Comparison of ENCODE assay signal across 8 mouse cellular contexts in the genomic region with DNA sequence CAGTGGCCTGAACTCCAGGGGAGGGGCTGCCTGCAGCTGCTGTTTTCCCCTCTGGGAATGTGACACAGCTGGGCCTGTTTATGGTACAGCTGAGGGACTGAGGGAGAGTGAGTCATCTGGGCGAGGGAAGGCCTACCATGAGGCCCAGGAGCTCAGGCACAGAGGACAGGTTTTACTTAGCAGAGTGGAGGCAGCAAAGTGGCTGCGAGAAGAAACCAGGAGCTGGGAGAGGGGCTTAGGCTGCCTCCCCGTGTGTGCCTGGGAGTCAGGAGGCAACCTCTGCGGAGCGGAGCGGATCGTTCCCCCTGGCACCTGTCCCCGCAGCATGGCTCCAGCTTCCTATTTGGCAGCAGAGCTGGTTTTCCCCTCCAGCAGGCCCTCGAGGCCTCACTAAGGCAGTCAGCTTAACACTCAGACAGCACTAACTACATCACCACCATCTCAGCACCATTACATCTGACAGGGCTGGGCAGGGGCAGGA. TPM values are rescaled to one million over a fixed set of nuclear protein-coding genes. Genes with fewer than 3 reads are reported as not detected.
DNase-seq lines count a peak whose midpoint lies in the region; ATAC-seq lines count a peak whose summit lies in the region.

No protein-coding gene starts in this region.

- no peaks in the 10 kb centered on the region for H3K9me3 ChIP-seq in intestine, embryonic 15.5 days
- H3K9me3 ChIP-seq in neural tube, embryonic 14.5 days (ENCODE audit: control insufficient read depth, low read length), result no peaks in the 10 kb centered on the region

- H3K4me2 ChIP-seq in intestine, embryonic 15.5 days (replicated peaks), result 0 out of 2 replicates have a peak overlapping the region, but pooled peaks have one; percentile 12
- H3K4me2 ChIP-seq in neural tube, embryonic 14.5 days (ENCODE audit: low read depth, low read length), result no peak overlapping the region

- H3K27me3 ChIP-seq in intestine, embryonic 15.5 days (replicated peaks), result no peaks in the 10 kb centered on the region
- H3K27me3 ChIP-seq in neural tube, embryonic 14.5 days (ENCODE audit: control insufficient read depth, insufficient read depth, low read length), result no peaks in the 10 kb centered on the region

- no peaks in the 10 kb centered on the region for H3K36me3 ChIP-seq in intestine, embryonic 15.5 days
- H3K36me3 ChIP-seq in neural tube, embryonic 14.5 days (ENCODE audit: control insufficient read depth, insufficient read depth, low read length), result peaks cover 8% of the 10 kb centered on the region; the same call in 1 of the 2 replicates

- 38% methylated on average over 9 of the region's 9 CpGs for WGBS in intestine, embryonic 15.5 days
- 53% methylated on average over 9 of the region's 9 CpGs for WGBS in neural tube, embryonic 14.5 days

- no peak overlapping the region for H3K4me3 ChIP-seq in intestine, embryonic 15.5 days (replicated peaks)
- no peak overlapping the region for H3K4me3 ChIP-seq in neural tube, embryonic 14.5 days (ENCODE audit: low read depth, low read length)

- peak overlapping the region; percentile 64 for H3K27ac ChIP-seq in intestine, embryonic 15.5 days
- H3K27ac ChIP-seq in neural tube, embryonic 14.5 days (ENCODE audit: low read depth, low read length), result peak overlapping the region; percentile 35; the same call in 1 of the 2 replicates

- peaks cover 19% of the 10 kb centered on the region for H3K4me1 ChIP-seq in intestine, embryonic 15.5 days (replicated peaks)
- H3K4me1 ChIP-seq in neural tube, embryonic 14.5 days (ENCODE audit: control insufficient read depth, insufficient read depth, low read length), result peaks cover 18% of the 10 kb centered on the region

- peak overlapping the region; percentile 26; the same call in 1 of the 2 replicates for H3K9ac ChIP-seq in intestine, embryonic 15.5 days
- H3K9ac ChIP-seq in neural tube, embryonic 14.5 days (replicated peaks; ENCODE audit: low read depth, low read length), result 0 out of 2 replicates have a peak overlapping the region, but pooled peaks have one; percentile 21

- peak; percentile 81 for ATAC-seq in intestine, embryonic 15.5 days
- peak; percentile 33; the same call in 1 of the 2 replicates for ATAC-seq in neural tube, embryonic 14.5 days (ENCODE audit: low read depth)

- intact Hi-C loops in gastrocnemius, postnatal 14 days (cut with DNase I; ENCODE audit: low total_unique reads), result no loop called here

- peak; percentile 61 to 69 for DNase-seq in lung, adult 18-20 months
- DNase-seq in lung, postnatal 25 days (ENCODE audit: low spot score), result no peak
- peak; percentile 79 for DNase-seq in cerebellum, adult 8-10 months
- peak; percentile 67 for DNase-seq in gastrocnemius, postnatal 14 days
- DNase-seq in urinary bladder, postnatal 4 days (ENCODE audit: low spot score in 2 of 2), result no peak
- no peak for DNase-seq in adrenal gland, adult 18-20 months (ENCODE audit: low spot score in 2 of 2)

RNA-seq across cellular contexts. Expression of gene Slc43a2, which starts 20.5 kb away (rescaled TPM):
- total RNA-seq in gastrocnemius, postnatal 14 days (2021), result 10 to 100 TPM; 25.3 to 30.8 TPM
- 11.7 and 12.9 TPM in 2 replicates for polyA plus RNA-seq in intestine, embryonic 15.5 days (2015; fragmentation: Nextera tagmentation; extraction: Ambion mirVana)
- polyA plus RNA-seq in neural tube, embryonic 14.5 days (2014; fragmentation: Nextera tagmentation; extraction: Ambion mirVana), result 15.5 and 17.0 TPM in 2 replicates
- total RNA-seq in adrenal gland, adult 18-20 months (2021), result 10 to 100 TPM; 22.8 to 29.1 TPM

RNA-seq across cellular contexts. Expression of gene Pitpna, which starts 35.9 kb away (rescaled TPM):
- 100 to 1,000 TPM; 176 to 185 TPM for total RNA-seq in gastrocnemius, postnatal 14 days (2021)
- 92.3 and 102 TPM in 2 replicates for polyA plus RNA-seq in intestine, embryonic 15.5 days (2015; fragmentation: Nextera tagmentation; extraction: Ambion mirVana)
- 128 TPM in 2 replicates for polyA plus RNA-seq in neural tube, embryonic 14.5 days (2014; fragmentation: Nextera tagmentation; extraction: Ambion mirVana)
- total RNA-seq in adrenal gland, adult 18-20 months (2021), result 100 to 1,000 TPM; 152 to 175 TPM

RNA-seq across cellular contexts. Expression of gene Scarf1, which starts 38.7 kb away (rescaled TPM):
- 1 to 10 TPM; 7.1 to 7.2 TPM for total RNA-seq in gastrocnemius, postnatal 14 days (2021)
- polyA plus RNA-seq in intestine, embryonic 15.5 days (2015; fragmentation: Nextera tagmentation; extraction: Ambion mirVana), result 5.7 TPM in 2 replicates
- 1.8 and 3.8 TPM in 2 replicates for polyA plus RNA-seq in neural tube, embryonic 14.5 days (2014; fragmentation: Nextera tagmentation; extraction: Ambion mirVana)
- total RNA-seq in adrenal gland, adult 18-20 months (2021), result 1 to 10 TPM; 7.5 TPM

RNA-seq across cellular contexts. Expression of gene Rilp, which starts 42.1 kb away (rescaled TPM):
- 10 to 100 TPM; 40.5 to 41.3 TPM for total RNA-seq in gastrocnemius, postnatal 14 days (2021)
- 1.6 and 2.3 TPM in 2 replicates for polyA plus RNA-seq in intestine, embryonic 15.5 days (2015; fragmentation: Nextera tagmentation; extraction: Ambion mirVana)
- 2.8 and 3.5 TPM in 2 replicates for polyA plus RNA-seq in neural tube, embryonic 14.5 days (2014; fragmentation: Nextera tagmentation; extraction: Ambion mirVana)
- 10 to 100 TPM; 11.5 to 20.8 TPM for total RNA-seq in adrenal gland, adult 18-20 months (2021)

Comparison
In these comparisons a context has a peak if more than half of its experiments do, and no peak if none do; other contexts are left out.
1. DNase-seq: peak in lung, adult 18-20 months (2 of 2), cerebellum, adult 8-10 months (single experiment) and gastrocnemius, postnatal 14 days (single experiment); none in lung, postnatal 25 days (single experiment), urinary bladder, postnatal 4 days (0 of 2) and adrenal gland, adult 18-20 months (0 of 2).